Mouse (Mus musculus) myocyte (in vitro differentiated cells): ENCODE measurements at regions not wholly inside any gene's neighbourhood (a gene's known extent, or its start where the extent isn't known, plus 50 kb on each side); places are given as distances from the start of the nearest gene placed in this dataset.

Experiments used
- E2F4 ChIP-seq: IDR thresholded peaks from one replicate; pipeline ENCODE4 v1.6.1; 2011; ENCODE audit warnings: mild to moderate bottlenecking, control low read depth, moderate library complexity; ENCODE audit not compliant: insufficient read depth
- MYOG ChIP-seq, 3 experiments: IDR thresholded peaks; one replicate each; pipeline ENCODE4 v1.6.1; 2011; ENCODE audit warnings: control low read depth in 2 of 3, low read depth in 2 of 3, mild to moderate bottlenecking in 2 of 3; ENCODE audit not compliant: insufficient read length in 2 of 3, control insufficient read depth in 1 of 3, insufficient read depth in 1 of 3
- POLR2A ChIP-seq: IDR thresholded peaks from one replicate; pipeline ENCODE4 v1.6.1; 2011; ENCODE audit warnings: low read depth, mild to moderate bottlenecking, control low read depth, moderate library complexity; ENCODE audit not compliant: insufficient read length
- TCF12 ChIP-seq: IDR thresholded peaks from one replicate; pipeline ENCODE4 v1.6.1; 2011; ENCODE audit warnings: mild to moderate bottlenecking, control low read depth; ENCODE audit not compliant: poor library complexity, insufficient read depth, severe bottlenecking
- TCF3 ChIP-seq: IDR thresholded peaks from one replicate; pipeline ENCODE4 v1.6.1; 2011; ENCODE audit warnings: low read depth, control low read depth; ENCODE audit not compliant: insufficient read length
- USF1 ChIP-seq: IDR thresholded peaks from one replicate; pipeline ENCODE4 v1.6.1; 2011; ENCODE audit warnings: low read depth, mild to moderate bottlenecking, control low read depth, moderate library complexity

- TF ChIP-seq USF1 (no peak), TCF12 (no peak), POLR2A (no peak), MYOG (IDR thresholded peaks at IDR 0.05; ENCODE audit: control insufficient read depth in 1 of 3, insufficient read depth in 1 of 3, insufficient read length in 2 of 3, low read depth in 2 of 3) (no peak), E2F4 (no peak), TCF3 (no peak)
These were observed 826.8 kb downstream of the Fam19a2 start for GRCm38 (mm10) chr10:124090547-124090946.
